Mouse (Mus musculus) megakaryocyte, embryonic 14.5 days (primary cell): ENCODE measurements at regions not wholly inside any gene's neighbourhood (a gene's known extent, or its start where the extent isn't known, plus 50 kb on each side); places are given as distances from the start of the nearest gene placed in this dataset.

Experiments
- FLI1 ChIP-seq: IDR thresholded peaks from 2 replicates; pipeline ENCODE4 v1.6.1; 2012; ENCODE audit warnings: low read length, inconsistent platforms, mixed read lengths
- GATA1 ChIP-seq: IDR thresholded peaks from 3 replicates; pipeline ENCODE4 v1.6.1; 2012; ENCODE audit warnings: mixed read lengths, low read length, inconsistent platforms, borderline replicate concordance

- TF ChIP-seq GATA1 = no peak
- TF ChIP-seq FLI1 = no peak
Measured at GRCm38 (mm10) chr6:99938949-99939348, 212.8 kb upstream of the Prok2 start.
